Mouse (Mus musculus) brain, embryonic 14.5 days (tissue): Measurements from ENCODE around the gene Plekhg1. TPM values are rescaled to one million over a fixed set of nuclear protein-coding genes. Genes with fewer than 3 reads are reported as not detected.

Experiments
- DNase-seq: peaks from one replicate; pipeline ENCODE4 v3.0.0-alpha.2; 2011; ENCODE audit warnings: low read depth
- CTCF ChIP-seq: fragments of 200-500 bp; IDR thresholded peaks from 2 replicates; pipeline ENCODE4 v1.5.1; 2012; ENCODE audit warnings: inconsistent platforms, mild to moderate bottlenecking, moderate library complexity, borderline replicate concordance; ENCODE audit not compliant: insufficient read depth, insufficient read length; ENCODE audit errors: extremely low read depth
- POLR2A ChIP-seq: fragments of 200-500 bp; IDR thresholded peaks from 2 replicates; pipeline ENCODE4 v1.6.1; 2012; ENCODE audit warnings: mild to moderate bottlenecking, inconsistent platforms, borderline replicate concordance; ENCODE audit not compliant: poor library complexity, insufficient read depth, insufficient read length, severe bottlenecking; ENCODE audit errors: extremely low read depth
- polyA plus RNA-seq: library from polyadenylated mRNA; depleted of rRNA; stranded (reverse); fragments of >200 nt; gene quantifications from 2 replicates; pipeline ENCODE4 v1.2.3, GENCODE M21; 2012; rRNA removed

Gene Plekhg1
- 5.3 and 8.8 TPM in 2 replicates for polyA plus RNA-seq

DNA sequence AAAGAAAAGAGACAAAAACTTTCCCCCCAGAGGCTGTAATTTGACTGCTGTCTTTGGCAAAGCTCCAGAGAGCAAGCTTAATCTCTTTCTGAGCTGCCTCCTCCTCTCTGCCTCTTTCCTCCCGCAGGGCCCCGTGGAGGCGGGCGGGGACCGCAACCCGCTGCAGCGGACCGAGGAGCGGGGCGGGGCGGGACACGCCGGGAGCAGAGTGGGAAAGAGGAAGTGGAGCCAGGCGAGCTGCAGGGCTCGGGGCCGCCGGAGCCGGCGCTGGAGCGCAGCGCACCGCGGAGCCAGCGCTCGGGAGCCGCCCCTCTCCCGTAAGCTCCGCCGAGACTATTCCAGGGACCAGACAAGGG is at the start of gene Plekhg1:
Gene Plekhg1 (plus strand): TSS at position 217 of the 356 bp plus-strand sequence.
- peak; percentile 45 for TF ChIP-seq CTCF
- TF ChIP-seq POLR2A: peak; percentile 47; the same call in 1 of the 2 replicates
- DNase-seq: peak; percentile 91

DNA sequence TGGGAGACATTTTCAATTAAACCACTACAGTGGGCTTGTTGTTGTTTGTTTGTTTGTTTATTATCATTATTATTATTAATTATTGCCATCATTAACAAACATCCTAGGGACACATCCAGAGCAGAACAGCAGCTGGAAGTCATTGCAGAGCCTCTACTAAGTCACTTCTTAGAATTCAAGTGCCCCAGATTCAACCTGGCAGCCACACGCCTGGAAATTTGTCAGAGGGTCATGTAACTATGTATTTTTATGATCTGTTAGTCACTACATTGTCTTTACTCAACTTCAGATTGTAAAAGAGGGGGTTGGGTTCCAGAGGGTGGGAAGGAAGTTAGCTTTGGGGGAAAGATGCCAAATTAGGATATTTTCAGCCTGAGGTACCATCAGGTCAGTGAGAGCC is 47.4 kb upstream of the Plekhg1 start:
- no peak for TF ChIP-seq POLR2A
- no peak for TF ChIP-seq CTCF
- no peak for DNase-seq

DNA sequence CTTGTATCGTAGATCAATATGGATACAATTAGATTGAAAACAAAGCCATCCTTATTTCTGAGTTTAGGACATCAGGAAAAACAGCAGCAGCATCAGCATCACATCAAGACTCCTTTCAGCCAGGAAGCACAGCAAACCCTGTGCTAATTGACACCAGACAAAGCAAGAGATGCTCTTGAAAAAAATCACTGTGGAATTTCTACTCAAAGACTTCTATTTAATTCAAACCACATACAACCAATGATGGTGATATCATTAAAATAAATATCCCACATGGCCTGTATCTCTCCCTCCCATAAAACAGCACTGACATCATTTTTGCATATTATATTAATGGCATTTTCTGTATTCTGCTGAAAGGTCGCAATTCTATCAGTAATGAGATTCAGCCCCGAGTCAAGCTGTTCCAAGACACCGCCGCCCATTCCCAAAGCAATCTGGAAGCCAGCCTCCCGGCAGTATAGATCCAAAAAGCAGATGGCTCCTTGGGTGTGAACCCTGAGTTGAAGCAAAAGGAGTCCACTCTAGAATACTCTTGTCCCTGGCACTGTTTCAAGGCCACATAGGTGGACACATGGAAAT is 46.4 kb upstream of the Plekhg1 start:
- TF ChIP-seq CTCF (no peak), POLR2A (no peak)
- DNase-seq: peak; percentile 50

DNA sequence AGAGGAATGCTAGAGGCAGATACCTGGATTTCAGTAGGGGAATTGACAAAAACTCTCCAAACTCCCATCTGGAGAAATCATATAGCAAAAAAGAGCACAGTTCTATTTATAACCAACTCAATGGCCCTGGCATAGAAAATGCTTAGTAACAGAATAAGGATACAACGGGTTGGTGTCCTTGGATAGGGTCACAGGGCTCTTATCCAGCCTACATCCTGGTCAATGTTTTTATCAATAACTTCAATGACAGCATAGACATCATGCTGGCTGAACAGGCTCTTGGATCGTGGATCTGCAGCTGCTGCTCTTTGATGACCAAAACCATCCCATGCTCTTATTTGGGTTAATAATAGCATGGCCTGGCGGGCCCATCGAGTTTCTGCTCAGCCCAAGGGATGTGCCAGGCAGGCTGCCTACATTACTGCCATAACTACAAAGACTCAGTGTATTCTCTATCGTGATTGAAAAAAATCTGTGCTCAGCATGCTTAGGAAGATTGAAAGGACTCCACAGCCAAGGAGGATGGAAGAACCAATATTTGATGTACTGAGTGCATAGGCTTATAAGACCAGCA is 44.7 kb upstream of the Plekhg1 start:
- TF ChIP-seq CTCF (no peak), POLR2A (no peak)
- peak; percentile 58 for DNase-seq

DNA sequence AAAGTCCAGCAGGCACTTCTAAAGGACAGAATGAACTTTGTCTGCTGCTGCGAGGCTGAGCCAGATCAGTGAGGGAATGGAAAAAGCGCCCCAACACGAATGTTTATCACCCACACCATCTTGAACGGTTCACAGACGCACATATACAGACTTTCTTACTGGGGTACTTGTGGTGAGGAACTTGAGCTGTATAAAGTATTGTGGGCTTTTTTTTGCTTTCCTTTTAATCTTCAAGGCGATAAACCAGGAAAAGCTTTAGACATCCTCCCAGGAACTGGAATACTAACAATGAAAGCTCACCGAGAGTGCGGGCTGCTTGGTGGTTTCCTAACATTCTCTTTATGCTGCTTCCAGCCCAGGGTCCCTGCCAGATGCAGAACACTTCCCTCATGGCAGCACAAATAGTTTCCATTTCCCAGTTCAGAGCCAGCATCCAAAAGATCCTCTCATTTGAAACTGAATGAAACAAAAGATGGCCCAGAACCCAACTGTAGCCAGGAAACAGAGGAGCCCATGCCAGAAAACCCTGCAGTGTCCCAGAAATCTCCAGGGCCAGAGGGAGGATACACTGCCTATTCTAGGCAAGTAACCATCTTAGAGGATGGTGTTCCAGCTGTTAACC is 43.3 kb upstream of the Plekhg1 start:
- DNase-seq: peak; percentile 49
- TF ChIP-seq CTCF: no peak
- TF ChIP-seq POLR2A: no peak

- TF ChIP-seq CTCF (no peak), POLR2A (no peak)
- DNase-seq: no peak
These were observed 42.7 kb upstream of the Plekhg1 start for GRCm38 (mm10) chr10:3697500-3697899.

DNA sequence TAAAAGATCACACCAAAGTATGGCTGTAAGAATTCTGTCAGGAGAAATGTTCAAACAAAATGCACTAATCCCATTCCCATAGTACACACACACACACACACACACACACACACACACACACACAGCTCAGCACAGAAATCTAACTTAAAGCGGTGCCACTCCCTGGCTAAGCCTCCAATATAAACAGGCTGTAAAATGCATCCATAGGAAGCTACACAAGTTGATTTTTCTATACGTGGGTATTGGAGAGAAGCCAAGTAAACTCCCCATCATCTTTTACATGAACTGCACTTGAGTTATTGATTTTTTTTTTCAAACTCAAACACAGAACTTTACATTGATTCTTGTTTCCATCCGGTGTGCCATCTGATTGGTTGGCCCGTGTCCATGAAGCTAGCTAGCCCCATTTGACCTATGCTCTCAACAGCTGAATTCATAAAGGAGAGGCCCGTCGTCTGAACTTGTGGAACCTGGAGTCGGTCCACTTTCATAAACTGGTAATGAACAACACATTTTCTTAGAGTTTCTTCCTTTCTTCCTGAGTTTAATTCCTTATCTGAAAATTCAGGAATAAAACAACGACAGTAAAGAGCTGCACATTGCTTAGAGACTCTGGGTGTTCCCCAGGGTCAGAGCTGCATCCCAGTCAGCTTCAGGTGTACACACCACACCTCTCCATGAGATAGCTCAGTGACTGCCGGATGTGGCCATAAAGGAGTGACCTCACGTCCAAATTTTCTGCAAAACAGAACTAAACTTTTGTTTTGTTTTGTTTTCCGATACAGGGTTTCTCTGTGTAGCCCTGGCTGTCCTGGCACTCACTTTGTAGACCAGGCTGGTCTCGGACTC is 39.7 kb upstream of the Plekhg1 start:
- no peak for TF ChIP-seq POLR2A
- DNase-seq: no peak

DNA sequence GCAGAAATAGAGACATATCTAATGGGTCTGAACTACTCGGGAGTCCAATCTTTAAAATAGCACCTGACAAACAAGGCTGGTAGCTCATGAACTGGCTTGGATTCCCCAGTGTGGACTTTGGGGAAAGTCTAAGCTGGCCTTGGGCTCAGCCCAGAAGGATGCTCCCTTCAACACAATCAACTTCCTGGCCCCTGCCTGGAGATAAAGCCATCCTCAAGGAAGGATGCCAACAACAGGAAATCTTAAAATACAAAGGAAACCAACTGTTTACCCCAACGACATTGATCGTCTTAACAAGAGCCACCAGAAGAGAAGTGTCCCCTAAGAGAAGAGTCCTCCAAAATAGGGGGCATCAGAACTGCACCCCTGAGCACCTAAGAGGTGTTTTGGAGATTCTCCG is 38.3 kb upstream of the Plekhg1 start:
- DNase-seq: no peak
- TF ChIP-seq CTCF (no peak), POLR2A (no peak)

DNA sequence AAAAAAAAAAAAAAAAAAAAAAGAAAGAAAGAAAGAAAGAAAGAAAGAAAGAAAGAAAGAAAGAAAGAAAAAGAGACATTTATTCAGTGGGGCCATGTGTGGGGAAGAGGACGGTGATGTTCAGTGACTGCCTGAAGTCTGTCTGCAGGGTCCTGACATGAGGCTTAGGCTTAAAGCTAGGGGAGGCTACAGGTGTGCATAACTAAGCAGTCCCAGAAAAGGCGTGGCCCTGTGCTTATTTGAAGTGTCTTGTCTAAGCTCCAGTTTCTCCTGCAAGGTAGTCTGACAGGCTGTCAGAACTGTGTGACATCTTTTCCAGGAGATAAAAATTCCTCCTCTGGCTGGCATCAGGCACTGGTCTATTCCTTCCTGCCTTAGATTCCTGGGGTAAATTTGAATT is 37.6 kb upstream of the Plekhg1 start:
- TF ChIP-seq CTCF (no peak), POLR2A (no peak)
- no peak for DNase-seq

DNA sequence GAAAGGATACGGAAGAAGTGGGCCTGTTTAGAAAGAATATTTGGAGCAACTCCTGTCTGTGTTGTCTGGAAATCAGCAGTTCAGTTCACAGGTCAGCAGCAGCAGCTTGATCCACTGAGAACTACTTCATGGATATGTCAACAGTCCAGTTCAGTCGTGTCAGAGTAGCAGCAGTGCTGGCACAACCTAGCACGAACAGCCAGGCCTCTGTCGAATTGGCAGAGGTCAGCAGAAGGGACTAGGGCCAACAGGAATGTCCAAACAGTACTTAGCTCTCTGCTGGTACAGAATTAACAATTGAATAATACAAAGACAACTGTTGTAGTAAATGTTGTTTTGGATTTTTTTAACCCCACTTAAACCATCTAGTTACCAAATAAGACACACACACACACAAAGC is 33.9 kb upstream of the Plekhg1 start:
- TF ChIP-seq CTCF: no peak
- TF ChIP-seq POLR2A: no peak
- no peak for DNase-seq

DNA sequence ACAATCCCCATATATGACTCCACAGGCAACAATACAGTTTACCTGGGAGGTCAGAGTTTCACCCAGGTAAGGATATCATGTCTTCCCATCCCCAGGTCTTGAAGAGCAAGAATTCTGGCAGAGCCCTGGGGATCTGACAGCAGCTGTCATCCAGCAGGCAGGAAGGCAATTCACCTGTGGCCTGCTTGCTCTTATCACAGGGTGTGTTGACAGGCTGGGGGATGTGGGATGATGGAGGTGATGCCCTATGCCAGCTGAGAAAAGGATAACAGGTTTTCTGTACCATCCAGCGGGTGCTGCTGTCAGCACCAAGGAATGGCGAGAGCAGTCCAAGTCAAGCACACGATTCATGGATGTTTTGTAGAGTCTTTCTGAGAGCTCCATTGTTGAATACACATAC is 30.1 kb upstream of the Plekhg1 start:
- DNase-seq: no peak
- TF ChIP-seq POLR2A (no peak), CTCF (no peak)

GRCm38 (mm10) chr10:3715302-3715943 is 24.7 kb upstream of the Plekhg1 start:
- peak; percentile 28 for DNase-seq
- TF ChIP-seq CTCF (no peak), POLR2A (no peak)
